Mouse (Mus musculus) liver, embryonic 15.5 days (tissue): Measurements from ENCODE around the gene Srsf4. TPM values are rescaled to one million over a fixed set of nuclear protein-coding genes. Genes with fewer than 3 reads are reported as not detected.
A peak's percentile ranks its signal among the peaks of the same experiment; 100 is the strongest.

Source experiments
- ATAC-seq: fragments of 200-750 bp; cut with Nextera tagmentation; 2 replicates; pipeline ENCODE4 v1.8.0; 2017; ENCODE audit warnings: moderate number of reproducible peaks, mild to moderate bottlenecking, moderate library complexity; ENCODE audit not compliant: insufficient read depth
- H3K27ac ChIP-seq: fragments of 300-500 bp; sonication (generic); replicated peaks from 2 replicates; pipeline ENCODE4 v1.5.1; 2015; ENCODE audit warnings: mild to moderate bottlenecking, inconsistent platforms
- H3K27me3 ChIP-seq: fragments of 300-500 bp; sonication (generic); 2 replicates; pipeline ENCODE4 v1.6.1; 2015; ENCODE audit warnings: mild to moderate bottlenecking, inconsistent platforms
- H3K36me3 ChIP-seq: fragments of 300-500 bp; sonication (generic); replicated peaks from 2 replicates; pipeline ENCODE4 v1.6.1; 2015; ENCODE audit warnings: moderate library complexity, mild to moderate bottlenecking, inconsistent platforms
- H3K4me1 ChIP-seq: fragments of 300-500 bp; sonication (generic); replicated peaks from 2 replicates; pipeline ENCODE4 v1.6.1; 2015; ENCODE audit warnings: inconsistent platforms
- H3K4me2 ChIP-seq: fragments of 300-500 bp; sonication (generic); 2 replicates; pipeline ENCODE4 v1.6.1; 2015; ENCODE audit warnings: moderate library complexity, mild to moderate bottlenecking, inconsistent platforms
- H3K4me3 ChIP-seq: fragments of 300-500 bp; sonication (generic); replicated peaks from 2 replicates; pipeline ENCODE4 v1.5.1; 2015; ENCODE audit warnings: mild to moderate bottlenecking, inconsistent platforms
- H3K9ac ChIP-seq: fragments of 300-500 bp; sonication (generic); 2 replicates; pipeline ENCODE4 v1.6.1; 2015; ENCODE audit warnings: moderate library complexity, mild to moderate bottlenecking, inconsistent platforms
- H3K9me3 ChIP-seq: fragments of 300-500 bp; sonication (generic); replicated peaks from 2 replicates; pipeline ENCODE4 v1.6.1; 2016; ENCODE audit warnings: inconsistent platforms
- WGBS: fragments of 180-500 bp; shearing (Covaris S2); methylation state at CpG from one replicate; pipeline ENCODE4 v1.1.7; 2015; ENCODE audit warnings: mixed read lengths; ENCODE audit not compliant: insufficient replicate concordance; 5-methylcytosine and 5-hydroxymethylcytosine counted together
- polyA plus RNA-seq: library from polyadenylated mRNA; unstranded; fragments of >200 nt; fragmentation: Nextera tagmentation; extraction: Ambion mirVana; gene quantifications from 2 replicates; pipeline ENCODE4 v1.2.1, GENCODE M21; 2015

The Srsf4 gene
- polyA plus RNA-seq, 1 experiment from 2014 or later = 61.1 TPM

DNA sequence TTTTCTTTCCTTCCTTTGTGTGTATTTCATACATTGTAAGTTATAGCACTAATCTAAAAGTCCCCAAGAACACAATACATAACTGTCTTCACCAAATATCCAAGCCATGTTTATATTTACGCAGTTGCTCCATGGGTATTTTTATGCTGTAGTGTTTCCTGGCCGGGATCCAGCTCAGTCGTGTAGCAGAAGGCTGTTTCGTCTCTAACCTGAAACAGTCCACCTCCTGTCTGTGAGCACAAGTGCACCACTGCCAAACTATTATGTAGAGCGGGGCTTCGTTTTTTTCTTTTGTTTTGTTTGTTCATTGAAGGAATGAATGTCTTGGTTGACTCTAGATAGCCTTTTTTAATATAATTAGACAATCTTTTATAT, 25.8 kb downstream of the Srsf4 start:
- no peak for ATAC-seq
- whole genome bisulfite sequencing = 87% methylated on average over 6 of the region's 6 CpGs
- H3K36me3 ChIP-seq = peaks cover 79% of the 10 kb centered on the region

DNA sequence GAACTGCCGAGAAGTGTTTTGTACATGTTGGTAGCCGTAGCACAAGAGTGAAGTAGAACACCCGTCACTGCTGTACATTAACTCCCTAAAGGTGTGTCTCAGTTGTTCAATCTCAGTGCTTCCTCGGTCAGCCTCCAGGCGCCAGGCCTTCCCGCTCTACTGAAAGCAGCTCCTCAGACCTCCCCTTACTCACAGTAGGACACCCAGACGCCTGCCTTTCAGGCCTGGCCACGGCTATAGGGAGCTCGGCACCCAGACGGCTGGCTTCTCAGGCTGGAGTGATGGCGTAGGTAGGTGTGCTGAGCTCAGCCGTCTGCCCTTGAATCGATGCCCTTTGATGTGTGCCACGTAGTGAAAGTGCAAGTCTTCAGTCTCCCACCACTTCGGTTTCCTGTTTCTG, 27.7 kb downstream of the Srsf4 start:
- H3K27me3 ChIP-seq = no peaks in the 10 kb centered on the region
- H3K36me3 ChIP-seq = peaks cover 81% of the 10 kb centered on the region
- 91% methylated on average over 15 of the region's 15 CpGs for WGBS
- H3K4me1 ChIP-seq = no peaks in the 10 kb centered on the region
- H3K4me3 ChIP-seq = no peak overlapping the region
- H3K9me3 ChIP-seq = no peaks in the 10 kb centered on the region
- ATAC-seq = no peak
- no peak overlapping the region for H3K27ac ChIP-seq
- no peak overlapping the region for H3K9ac ChIP-seq
- no peak overlapping the region for H3K4me2 ChIP-seq

More for the DNA sequence above, 25.8 kb downstream of the Srsf4 start:
- Histone ChIP-seq H3K4me3 (no peak overlapping the region), H3K9ac (no peak overlapping the region), H3K9me3 (no peaks in the 10 kb centered on the region), H3K27ac (no peak overlapping the region), H3K27me3 (no peaks in the 10 kb centered on the region), H3K4me1 (no peaks in the 10 kb centered on the region), H3K4me2 (no peak overlapping the region)

DNA sequence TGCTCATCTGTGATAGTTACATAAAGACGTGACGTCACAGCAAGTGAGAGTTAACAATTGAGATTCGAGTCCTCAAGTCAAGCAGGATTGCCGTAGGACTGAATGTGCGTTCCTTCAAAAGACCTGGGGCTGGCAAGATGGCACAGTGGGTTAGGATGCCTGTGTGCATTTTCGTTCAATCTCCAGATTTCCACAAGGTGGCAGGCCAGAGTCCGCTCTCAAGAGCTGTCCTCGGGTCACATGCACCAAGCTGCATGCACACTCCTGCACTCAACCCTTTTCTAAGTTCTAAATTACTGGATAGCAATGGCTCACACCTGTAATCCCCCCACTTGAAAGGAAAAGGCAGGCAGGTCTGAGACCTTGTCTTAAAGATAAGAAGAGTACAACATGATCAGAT, 31.1 kb downstream of the Srsf4 start:
- H3K27ac ChIP-seq = no peak overlapping the region
- H3K4me1 ChIP-seq = no peaks in the 10 kb centered on the region
- WGBS = 58% methylated on average over 8 of the region's 8 CpGs
- H3K36me3 ChIP-seq = peaks cover 56% of the 10 kb centered on the region
- no peaks in the 10 kb centered on the region for H3K9me3 ChIP-seq
- H3K4me3 ChIP-seq = no peak overlapping the region
- ATAC-seq = no peak
- no peak overlapping the region for H3K9ac ChIP-seq
- H3K4me2 ChIP-seq = no peak overlapping the region
- H3K27me3 ChIP-seq = no peaks in the 10 kb centered on the region

DNA sequence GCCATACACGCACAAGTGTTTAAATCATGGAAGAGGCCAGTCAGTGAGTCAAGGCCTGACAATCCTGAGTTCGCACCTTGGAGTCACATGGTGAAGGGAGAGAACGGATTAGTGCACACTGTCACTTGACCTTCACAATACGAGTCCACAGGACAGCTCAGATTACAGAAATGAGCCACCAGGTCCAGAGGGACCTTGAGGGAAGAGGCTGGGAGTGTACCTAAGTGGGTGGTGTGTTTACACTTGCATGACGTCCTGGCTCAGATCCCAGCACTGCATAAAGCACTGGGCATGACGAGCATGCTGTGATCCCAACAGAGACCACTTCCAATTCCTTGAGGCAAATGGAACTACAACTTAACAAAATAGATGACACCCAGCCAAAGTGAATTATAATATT, 33.0 kb downstream of the Srsf4 start:
- H3K4me1 ChIP-seq = peaks cover 10% of the 10 kb centered on the region
- no peak overlapping the region for H3K4me3 ChIP-seq
- H3K9me3 ChIP-seq = no peaks in the 10 kb centered on the region
- no peak overlapping the region for H3K4me2 ChIP-seq
- 74% methylated on average over 6 of the region's 6 CpGs for WGBS
- H3K36me3 ChIP-seq = peaks cover 36% of the 10 kb centered on the region
- no peak overlapping the region for H3K27ac ChIP-seq
- peak; percentile 38; the same call in 1 of the 2 replicates for ATAC-seq
- H3K27me3 ChIP-seq = peaks cover 18% of the 10 kb centered on the region
- H3K9ac ChIP-seq = no peak overlapping the region

DNA sequence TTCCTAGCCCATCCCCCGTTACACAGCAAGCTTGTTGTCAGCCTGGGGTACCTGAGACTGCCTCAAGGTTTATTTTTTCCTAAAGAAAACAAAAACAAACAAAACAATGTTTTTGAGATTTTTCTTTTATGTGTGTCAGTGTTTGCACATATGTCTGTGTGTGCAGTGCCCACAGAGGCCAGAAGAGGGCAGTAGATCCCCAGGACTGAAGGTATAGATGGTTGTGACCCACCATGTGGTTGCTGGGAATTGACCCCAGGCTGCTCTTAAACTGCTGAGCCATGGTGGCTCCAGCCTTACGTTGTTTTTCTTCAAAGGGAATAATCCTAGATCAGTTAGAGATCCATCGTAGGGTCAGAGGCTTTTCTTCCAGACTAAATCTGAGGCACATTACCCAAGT, 34.5 kb downstream of the Srsf4 start:
- H3K9me3 ChIP-seq = no peaks in the 10 kb centered on the region
- peaks cover 22% of the 10 kb centered on the region for H3K36me3 ChIP-seq
- peaks cover 33% of the 10 kb centered on the region for H3K27me3 ChIP-seq
- H3K4me3 ChIP-seq = no peak overlapping the region
- ATAC-seq = no peak
- no peak overlapping the region for H3K27ac ChIP-seq
- no peak overlapping the region for H3K9ac ChIP-seq
- peaks cover 10% of the 10 kb centered on the region for H3K4me1 ChIP-seq
- H3K4me2 ChIP-seq = no peak overlapping the region
- WGBS = 88% methylated on average over 3 of the region's 3 CpGs

DNA sequence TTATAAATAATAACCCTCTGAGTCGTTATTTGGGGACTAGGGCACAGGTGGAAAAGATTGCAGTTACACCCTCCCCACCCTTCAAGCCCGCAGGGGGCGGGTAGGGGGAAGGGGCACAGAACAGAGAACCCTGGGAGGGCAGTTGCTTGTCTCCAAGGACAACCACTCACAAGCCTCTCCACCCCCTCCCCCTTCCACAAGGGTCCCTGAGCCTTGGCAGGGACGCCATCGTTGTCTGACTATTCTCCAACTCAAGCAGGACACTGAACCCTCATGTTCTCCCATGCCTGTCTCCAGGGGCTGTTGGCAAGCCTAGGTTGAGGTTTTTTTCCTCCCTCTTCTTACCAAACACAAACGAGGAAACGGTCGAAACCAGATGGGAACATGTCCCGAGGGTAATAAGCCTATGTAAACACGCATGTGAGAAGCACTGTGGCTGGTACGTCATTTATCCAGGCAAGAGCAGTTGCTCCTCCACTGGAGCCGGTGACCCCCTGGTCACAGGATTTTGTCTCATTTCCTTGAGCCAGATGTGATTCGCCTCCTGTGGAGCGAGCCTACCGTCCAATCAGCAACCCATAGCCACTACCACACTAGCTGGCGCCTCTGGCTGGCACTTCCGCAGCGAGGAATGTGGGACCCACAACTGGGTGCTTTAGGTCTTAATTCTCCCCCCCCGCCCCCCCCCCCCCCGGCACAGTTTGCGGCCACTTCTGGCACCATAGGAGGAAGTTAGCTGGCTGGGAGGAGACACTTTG, 37.0 kb downstream of the Srsf4 start:
- Histone ChIP-seq H3K4me2 (peak overlapping the region; percentile 50), H3K27me3 (peaks cover 58% of the 10 kb centered on the region), H3K9me3 (no peaks in the 10 kb centered on the region), H3K36me3 (peaks cover 2% of the 10 kb centered on the region; the same call in 1 of the 2 replicates), H3K4me3 (0 out of 2 replicates have a peak overlapping the region, but pooled peaks have one; percentile 2), H3K27ac (no peak overlapping the region), H3K9ac (no peak overlapping the region), H3K4me1 (peaks cover 13% of the 10 kb centered on the region)
- WGBS = 7% methylated on average over 19 of the region's 21 CpGs
- no peak; the same call in 1 of the 2 replicates for ATAC-seq

DNA sequence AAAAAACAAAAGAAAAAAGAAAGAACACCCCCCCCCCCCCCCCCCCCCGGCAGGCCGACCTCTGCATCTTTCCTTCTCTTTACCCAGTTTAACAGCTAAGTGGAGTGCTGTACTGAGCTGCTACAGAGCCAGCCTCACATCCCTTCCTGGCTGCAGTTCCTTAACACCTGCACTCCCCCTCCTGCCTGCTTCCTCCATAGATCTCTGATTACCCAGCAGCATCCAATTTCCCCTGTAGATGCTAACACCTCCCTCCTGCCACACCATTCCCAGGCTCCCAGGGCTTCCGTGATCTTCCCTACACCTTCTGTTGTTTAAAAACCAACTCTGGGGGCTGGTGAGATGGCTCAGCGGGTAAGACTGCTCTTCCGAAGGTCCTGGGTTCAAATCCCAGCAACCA, 38.1 kb downstream of the Srsf4 start:
- H3K27me3 ChIP-seq = peaks cover 69% of the 10 kb centered on the region
- no peak overlapping the region for H3K27ac ChIP-seq
- no peak overlapping the region for H3K4me3 ChIP-seq
- H3K4me1 ChIP-seq = peaks cover 23% of the 10 kb centered on the region
- no peaks in the 10 kb centered on the region for H3K36me3 ChIP-seq
- H3K9ac ChIP-seq = no peak overlapping the region
- 23% methylated on average over 5 of the region's 5 CpGs for WGBS
- H3K9me3 ChIP-seq = no peaks in the 10 kb centered on the region
- H3K4me2 ChIP-seq = no peak overlapping the region
- no peak for ATAC-seq

DNA sequence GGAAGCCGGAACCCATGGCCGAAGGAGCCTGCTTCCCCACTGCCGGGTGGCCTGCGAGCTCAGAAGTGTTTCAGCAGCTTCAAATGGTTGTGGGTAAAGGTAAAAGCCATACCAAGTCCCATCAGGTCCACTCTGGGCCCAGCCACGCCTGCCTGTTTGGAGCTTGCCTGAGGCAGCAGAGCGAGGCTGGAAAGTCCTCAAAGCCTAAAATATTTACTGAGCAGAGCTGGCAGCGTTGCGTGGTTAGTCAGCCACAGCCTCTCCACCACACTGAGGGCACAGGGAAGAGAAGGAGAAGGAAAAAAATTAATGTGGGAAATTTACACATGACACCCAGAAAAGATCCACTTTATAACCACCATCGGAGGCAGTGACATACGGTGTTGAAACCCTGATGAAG, 40.1 kb downstream of the Srsf4 start:
- Histone ChIP-seq H3K4me3 (no peak overlapping the region), H3K4me1 (peaks cover 27% of the 10 kb centered on the region), H3K27me3 (peaks cover 89% of the 10 kb centered on the region), H3K9me3 (no peaks in the 10 kb centered on the region), H3K27ac (no peak overlapping the region), H3K4me2 (no peak overlapping the region), H3K9ac (no peak overlapping the region), H3K36me3 (no peaks in the 10 kb centered on the region)
- 45% methylated on average over 10 of the region's 10 CpGs for WGBS
- no peak for ATAC-seq

DNA sequence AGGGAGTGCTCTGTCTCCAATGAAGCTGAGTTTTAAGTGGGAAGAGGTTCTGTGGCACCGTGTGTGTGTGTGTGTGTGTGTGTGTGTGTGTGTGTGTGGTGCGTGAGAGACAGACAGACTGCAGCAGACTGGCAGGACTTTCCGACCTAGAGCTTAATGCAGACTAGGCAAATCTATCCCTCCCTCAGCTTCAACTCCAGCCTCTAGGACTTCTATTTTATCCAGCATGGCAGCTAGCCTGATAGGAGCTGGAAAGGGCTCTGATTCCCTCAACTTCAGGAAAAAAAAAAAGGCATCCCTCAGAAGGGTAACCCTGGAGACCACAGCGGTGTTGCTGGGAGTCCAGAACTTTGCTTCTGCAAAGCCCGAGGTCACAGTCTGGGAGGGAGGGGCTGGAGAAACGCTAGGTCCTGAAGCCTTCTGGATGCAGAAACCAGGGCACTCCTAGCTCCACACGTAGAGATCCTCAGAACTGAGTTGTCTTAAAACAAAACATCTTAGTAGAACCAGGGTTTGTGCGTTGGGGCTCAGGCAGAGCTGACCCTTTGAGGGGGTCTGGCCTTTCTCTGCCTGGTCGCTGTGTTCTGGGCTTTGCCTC, 40.7 kb downstream of the Srsf4 start:
- no peak overlapping the region for H3K27ac ChIP-seq
- no peak overlapping the region for H3K4me3 ChIP-seq
- H3K36me3 ChIP-seq = no peaks in the 10 kb centered on the region
- no peaks in the 10 kb centered on the region for H3K9me3 ChIP-seq
- 8% methylated on average over 9 of the region's 9 CpGs for WGBS
- peaks cover 95% of the 10 kb centered on the region for H3K27me3 ChIP-seq
- peaks cover 33% of the 10 kb centered on the region for H3K4me1 ChIP-seq
- no peak for ATAC-seq
- no peak overlapping the region for H3K9ac ChIP-seq
- no peak overlapping the region for H3K4me2 ChIP-seq

DNA sequence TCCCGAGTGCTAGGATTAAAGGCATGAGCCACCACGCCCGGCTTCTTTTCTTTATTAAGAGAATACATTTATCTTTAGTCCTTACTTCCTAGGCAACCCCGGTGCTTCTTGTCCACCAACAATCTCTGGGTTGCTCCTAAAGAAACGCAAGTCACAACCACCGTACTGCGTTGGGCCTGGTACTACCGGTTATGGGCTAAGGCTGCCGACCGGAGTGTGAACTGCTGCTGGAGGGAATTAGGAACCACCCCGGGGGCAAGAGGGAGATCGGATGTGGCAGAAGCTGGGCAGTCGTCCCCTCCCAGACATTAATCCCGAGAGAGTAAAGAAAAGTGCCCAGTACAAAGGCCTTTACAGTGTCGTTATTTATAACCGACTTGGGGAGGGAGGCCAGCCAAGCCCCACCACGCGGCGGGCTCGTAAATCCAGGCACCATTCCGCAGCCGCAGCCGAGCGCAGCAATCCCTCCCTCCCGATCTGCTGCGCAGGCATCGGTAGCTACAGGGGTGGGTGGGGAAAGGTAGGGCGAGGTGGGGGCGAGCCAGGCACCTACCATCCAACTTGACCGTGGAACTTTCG, 41.6 kb downstream of the Srsf4 start:
- no peak for ATAC-seq
- WGBS = 5% methylated on average over 31 of the region's 31 CpGs
- no peaks in the 10 kb centered on the region for H3K9me3 ChIP-seq
- H3K4me3 ChIP-seq = peak overlapping the region; percentile 17; the same call in 1 of the 2 replicates
- peaks cover 100% of the 10 kb centered on the region for H3K27me3 ChIP-seq
- no peak overlapping the region for H3K9ac ChIP-seq
- H3K4me2 ChIP-seq = peak overlapping the region; percentile 30
- no peak overlapping the region for H3K27ac ChIP-seq
- H3K4me1 ChIP-seq = peaks cover 42% of the 10 kb centered on the region
- no peaks in the 10 kb centered on the region for H3K36me3 ChIP-seq

DNA sequence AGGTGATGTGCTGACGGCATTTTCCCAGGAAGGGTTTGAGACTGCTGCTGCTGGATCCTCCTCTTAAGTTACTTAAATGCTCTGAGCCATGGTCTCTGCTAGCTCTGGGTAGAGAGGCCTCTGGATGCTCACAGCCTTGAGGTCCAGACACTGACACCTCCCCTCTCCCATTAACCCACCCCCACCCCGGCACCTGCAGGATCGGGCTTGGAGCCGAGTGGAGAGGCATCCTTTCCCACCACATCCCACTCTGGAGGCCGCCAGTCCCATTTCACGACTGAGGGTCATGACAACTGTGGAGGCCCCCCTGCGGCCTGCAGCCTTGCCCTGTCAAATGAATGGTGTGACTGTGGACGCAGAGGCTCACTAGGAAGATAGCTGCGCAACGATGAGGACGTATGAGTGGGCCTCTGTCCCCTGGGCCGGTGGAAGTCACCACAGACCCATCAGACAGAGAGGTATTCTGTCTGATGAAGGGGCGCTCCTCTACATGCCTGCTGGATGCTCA, 42.5 kb downstream of the Srsf4 start:
- Histone ChIP-seq H3K9ac (no peak overlapping the region), H3K4me1 (peaks cover 43% of the 10 kb centered on the region), H3K4me2 (no peak overlapping the region), H3K36me3 (no peaks in the 10 kb centered on the region), H3K4me3 (no peak overlapping the region), H3K27ac (no peak overlapping the region), H3K27me3 (peaks cover 100% of the 10 kb centered on the region), H3K9me3 (no peaks in the 10 kb centered on the region)
- no peak for ATAC-seq
- WGBS = 36% methylated on average over 13 of the region's 13 CpGs
